Mouse (Mus musculus) layer of hippocampus, adult 9-10 months (tissue): ENCODE results near the gene Bst2.
"Not testable (repeated sequence)": the region's sequence is repeated elsewhere in the genome, so short reads cannot be mapped to it uniquely, and the experiment has no call there.

Experiments used
- DNase-seq: peaks from one replicate; pipeline ENCODE4 v3.0.0; 2022; ENCODE audit warnings: low spot score

The Bst2 gene

DNA sequence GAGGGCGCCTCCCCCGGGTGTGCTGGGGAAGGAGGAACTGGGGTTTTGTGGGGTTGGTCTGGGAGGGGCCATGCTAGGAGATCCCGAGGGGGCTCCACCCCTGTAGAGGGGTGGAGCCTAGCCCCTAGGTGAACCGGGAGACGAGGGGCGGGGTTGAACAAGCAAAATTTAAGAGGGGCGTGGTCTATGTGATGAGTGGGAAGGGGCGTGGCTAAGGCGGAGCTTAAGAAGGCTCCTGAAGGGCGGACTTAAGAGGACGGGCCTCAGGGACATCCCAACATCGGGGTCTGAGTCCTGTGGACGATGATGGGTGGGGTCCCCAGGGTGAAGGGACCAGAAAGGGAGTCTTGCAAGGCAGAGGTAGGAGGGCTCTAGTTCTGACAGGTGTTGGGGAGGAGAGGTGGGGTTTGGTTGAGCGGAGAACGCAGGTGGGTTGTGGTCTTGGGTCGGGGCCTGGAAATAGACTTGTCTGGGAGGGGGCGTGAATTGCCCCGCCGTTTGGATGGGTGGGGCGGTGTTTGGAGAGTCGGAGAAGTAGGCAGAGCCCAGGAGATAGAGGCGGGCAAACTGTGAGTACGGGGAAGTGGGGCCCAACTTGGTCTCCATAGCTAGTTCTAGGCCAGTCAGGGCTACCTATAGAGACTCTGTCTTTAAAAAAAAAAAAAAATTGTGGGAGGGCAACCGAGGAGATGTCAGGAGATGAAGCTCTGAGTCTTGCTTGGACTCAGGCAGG lies 21.9 kb upstream of the Bst2 start:
- DNase-seq, result no peak

- DNase-seq, result no peak
Observed at GRCm38 (mm10) chr8:71558071-71558957, 21.1 kb upstream of the Bst2 start, which contains the start of gene Tmem221. Gene Tmem221, minus strand, starts transcription at chr8:71558871.

DNA sequence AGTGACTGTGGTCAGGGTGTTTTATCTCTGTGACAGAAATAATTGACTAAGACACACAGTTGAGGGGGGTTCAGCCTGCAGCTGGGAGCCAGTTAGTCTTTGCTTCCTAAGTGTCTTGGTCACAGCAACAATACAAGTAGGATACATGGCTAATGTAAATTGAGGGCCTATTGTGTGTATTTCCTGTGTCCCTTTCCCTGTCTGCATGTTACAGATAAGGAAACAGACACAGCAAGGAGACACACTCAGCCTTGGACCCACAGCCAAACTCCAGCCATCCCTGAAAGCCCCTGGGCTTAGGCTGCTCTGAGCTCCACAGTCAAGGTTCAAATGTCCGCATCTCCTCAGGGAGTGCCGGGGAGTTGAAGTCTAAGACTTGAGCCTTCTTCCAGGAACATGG lies 17.4 kb upstream of the Bst2 start:
- DNase-seq, result no peak

DNA sequence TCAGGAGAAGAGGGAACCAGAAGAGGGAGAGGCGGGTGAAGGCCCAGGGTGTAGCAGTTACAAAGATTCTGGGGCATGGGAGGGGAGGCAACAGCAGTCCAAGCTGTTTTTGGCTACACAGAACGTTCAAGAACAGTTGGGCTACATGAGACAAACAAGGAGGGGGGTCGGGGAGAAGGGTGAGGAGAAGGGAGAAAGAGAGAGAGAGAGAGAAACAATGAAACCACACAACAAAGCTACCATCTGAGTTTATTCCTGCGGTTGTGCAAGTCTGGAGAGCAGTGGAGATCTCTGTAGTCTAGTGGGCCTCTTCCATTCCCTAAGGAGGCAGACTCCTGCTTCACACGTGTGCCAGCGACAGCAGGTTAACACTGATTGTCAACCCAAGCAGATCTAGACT lies 16.7 kb upstream of the Bst2 start:
- no peak for DNase-seq

GRCm38 (mm10) chr8:71552770-71553169 lies 15.5 kb upstream of the Bst2 start:
- no peak for DNase-seq

- no peak for DNase-seq
Observed at GRCm38 (mm10) chr8:71550754-71551153, 13.5 kb upstream of the Bst2 start.

- no peak for DNase-seq
Observed at GRCm38 (mm10) chr8:71547590-71547989, 10.3 kb upstream of the Bst2 start.

DNA sequence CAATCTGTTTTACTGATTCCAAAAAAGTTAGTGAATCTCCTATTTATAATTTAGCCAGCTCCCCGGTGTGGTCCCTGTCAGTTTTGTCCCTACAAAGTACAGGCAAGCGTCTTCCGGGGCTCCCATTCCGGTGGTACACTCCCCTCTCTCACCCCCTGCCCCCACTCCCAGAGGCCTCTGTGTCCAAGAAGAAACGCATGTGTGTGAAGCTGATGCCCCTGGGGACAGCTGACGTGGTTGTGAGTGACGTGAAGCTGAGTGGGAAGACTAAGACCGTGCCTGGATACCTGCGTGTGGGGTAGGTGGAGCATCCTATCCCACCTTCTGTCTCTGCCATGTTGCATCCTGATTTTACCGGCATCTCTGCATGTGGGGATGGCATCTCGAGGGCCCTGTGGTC lies 7.8 kb upstream of the Bst2 start:
- no peak for DNase-seq

DNA sequence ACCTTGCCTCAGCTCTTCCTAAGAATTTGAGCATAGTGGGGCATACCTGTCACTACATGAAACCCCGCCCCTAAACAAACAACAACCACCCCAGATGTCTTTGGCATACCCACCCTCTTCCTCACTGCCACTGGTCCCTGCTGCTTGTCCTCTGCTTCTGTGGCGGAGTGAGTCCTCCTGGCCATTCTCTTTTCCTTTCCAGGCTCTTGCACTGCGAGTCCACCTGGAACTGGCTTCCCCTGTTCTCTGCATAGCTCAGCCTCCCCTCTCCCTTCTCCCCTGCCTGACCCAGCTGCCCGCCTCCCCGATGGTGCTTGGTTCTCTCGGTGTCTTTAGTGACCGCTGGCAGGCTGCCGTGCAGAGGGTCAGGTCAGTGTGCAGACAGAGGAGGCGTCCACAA lies 6.5 kb upstream of the Bst2 start:
- DNase-seq, result no peak

GRCm38 (mm10) chr8:71542632-71543343 lies 5.5 kb upstream of the Bst2 start, which contains the start of gene Mvb12a:
Gene Mvb12a, plus strand, starts transcription at chr8:71542922.
- DNase-seq, result peak; percentile 95

DNA sequence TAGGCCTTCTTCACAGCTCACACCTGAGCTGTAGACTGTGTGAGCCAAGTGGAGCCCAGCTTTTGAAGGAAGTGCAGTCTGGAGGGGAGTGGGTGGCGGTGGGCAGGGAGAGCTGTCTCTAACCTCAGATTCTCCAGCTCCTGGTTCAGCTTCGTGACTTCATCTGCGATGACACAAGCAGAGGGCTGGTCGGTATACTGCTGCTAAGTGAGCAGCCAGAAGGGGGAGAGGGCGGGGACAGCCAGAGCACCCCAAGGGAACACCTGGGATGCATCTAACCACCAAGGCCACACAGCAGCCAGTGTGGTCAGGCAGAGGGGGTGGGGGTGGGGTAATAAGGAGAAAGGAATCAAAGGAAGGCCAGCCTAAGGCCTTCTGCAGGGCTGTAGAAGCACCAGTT lies 1.6 kb downstream of the Bst2 start:
- DNase-seq, result no peak

GRCm38 (mm10) chr8:71534263-71534810 lies 2.9 kb downstream of the Bst2 start:
- no peak for DNase-seq

DNA sequence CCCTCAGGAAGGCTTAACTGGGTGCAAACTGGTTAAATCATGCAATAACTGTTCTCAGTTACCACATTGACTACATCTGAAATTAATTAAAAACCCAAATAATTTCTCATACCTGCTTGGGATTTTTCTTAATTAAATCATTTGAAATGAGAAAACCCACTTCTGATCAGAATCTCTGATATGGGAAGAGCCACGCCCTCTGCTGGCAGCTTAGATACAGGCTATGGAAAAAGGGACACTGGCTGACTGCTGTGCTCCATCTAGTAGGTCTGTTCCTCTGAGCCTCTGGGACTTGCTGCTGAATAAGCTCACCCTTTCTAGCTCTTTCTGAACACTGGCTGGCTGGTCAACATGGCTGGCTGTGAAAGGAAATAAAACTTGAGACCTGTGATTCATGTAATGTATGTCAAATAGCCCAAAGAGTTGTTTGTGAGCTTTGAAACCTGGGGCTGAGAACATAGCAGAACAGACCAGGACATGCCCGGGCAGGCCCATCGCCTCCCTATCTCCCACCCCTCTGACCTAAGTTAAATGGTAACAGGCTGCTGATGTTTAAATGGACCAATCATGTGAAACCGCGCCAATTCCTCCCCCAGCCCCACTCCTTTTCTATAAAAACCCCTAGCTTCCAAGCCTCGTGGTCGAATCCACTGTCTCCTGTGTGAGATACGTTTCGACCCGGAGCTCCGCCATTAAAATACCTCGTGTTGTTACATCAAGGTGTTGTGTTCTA lies 6.4 kb downstream of the Bst2 start:
- not testable (repeated sequence) for DNase-seq

DNA sequence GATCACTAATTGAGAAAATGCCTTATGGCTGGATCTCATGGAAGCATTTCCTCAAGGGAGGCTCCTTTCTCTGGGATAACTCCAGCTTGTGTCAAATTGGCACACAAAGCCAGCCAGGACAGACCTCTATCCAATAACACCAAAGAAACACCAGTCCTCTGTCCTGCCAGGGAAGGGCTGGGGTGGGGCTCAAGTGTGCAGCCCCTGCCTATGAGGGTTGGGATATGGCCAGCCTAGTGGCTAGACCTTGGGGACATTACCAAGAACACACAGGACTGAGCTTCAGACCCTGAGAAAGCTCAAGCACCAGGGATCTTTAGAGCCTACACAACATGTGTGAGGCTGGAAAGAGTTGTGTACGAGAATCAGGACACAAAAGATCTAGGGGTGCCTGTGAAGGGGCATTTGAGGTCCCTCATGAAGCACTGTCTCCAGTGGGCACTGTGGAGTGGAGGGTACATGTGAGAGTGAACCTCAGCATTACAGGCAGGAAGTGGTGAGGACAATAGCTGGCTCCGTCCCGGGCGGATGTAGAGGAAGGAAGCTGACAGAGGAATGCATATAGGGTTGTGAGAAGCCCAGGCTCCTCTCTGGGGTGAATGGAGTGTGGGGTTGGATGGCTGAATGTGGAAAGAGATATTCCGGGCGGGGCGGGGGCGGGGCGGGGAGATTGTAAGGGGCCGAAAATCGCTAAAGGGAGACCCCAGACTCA lies 8.7 kb downstream of the Bst2 start:
- no peak for DNase-seq

- DNase-seq, result no peak
Observed at GRCm38 (mm10) chr8:71527162-71527870, 9.9 kb downstream of the Bst2 start.

- DNase-seq, result no peak
Observed at GRCm38 (mm10) chr8:71526272-71526671, 11.0 kb downstream of the Bst2 start.

DNA sequence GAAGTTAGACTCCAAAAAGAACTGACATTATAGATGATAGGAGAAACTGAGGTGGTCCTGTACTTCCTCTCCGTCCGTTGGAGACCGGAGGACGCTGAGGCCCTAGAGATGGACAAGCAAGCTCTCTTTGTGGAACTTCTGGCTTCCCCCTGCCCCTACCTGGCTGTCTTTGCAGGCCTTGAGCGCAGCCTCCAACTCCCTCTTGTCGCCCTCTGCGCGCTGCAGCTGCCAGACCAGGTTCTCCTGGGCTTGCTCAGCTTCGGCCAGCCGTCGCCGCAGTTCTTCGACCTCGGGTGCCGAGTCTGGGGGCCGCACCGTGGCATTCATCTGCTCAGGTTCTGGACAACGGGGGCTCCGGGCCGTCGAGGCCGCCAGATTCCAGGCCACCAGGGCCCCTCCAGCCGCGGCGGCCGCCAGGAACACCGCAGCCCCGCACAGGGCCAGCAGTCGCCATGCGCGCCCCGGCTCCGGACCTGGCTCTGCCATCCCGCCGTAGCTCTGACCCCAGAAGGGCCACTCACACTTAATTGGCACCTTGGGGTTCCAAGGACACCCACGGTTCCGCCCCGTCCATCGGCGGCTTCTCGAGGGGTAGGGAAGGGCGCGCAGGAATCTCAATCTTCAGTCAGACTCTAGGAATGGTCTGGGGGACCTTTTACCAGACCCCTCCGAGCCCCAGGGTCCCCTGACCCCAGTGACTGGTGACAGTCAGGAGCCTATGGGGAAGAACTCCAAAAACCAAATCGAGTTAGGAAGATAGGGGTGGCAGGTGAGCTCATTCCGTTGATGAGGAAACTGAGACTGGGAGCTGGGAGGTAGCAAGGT lies 11.8 kb downstream of the Bst2 start, which contains the start of gene Ccdc194:
Gene Ccdc194, minus strand, starts transcription at position 486 of the 825 bp plus-strand sequence.
- DNase-seq, result no peak

GRCm38 (mm10) chr8:71521634-71522033 lies 15.6 kb downstream of the Bst2 start:
- DNase-seq, result peak; percentile 90
